Comparison of ENCODE assay signal across 15 mouse cellular contexts in the genomic region with DNA sequence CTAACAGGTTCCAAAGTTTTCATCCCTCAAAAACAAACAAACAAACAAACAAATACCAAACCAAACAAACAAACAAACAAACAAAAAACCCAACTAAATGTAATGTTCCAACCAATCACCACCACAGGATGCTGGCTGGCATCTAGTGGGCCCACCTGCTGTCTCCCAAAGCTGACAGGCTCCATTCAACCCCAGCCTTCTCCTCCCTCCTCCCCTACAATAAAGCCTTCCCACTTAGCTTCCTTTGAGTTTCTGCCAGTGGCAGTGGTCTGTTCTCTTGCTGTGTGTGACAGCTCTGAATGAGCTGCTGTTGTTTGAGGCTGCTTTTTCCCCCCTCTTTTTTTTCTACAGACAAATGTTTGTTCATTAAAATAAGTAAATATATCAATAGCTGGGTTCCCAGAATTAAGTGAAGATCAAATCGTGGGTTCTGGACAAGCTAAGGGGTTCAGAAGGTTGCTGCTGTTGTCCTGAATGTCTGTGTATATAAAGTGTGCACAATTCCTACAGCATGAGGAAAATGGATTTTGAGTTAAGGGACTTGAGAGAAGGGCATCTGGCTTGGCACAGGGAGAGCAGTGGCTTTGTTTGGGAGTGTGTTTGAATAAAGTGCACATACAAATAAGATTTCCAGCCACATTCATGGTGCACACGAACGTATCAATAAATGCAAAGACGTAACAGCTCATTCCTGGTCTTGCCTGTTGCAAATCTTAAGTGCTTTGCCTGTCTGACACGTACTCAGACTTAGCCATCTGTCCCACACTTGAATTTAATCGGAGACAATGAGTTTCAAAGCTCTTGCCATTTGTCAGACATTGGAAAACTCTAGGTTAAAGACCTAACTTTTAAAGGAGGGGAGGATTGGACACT. TPM values are rescaled to one million over a fixed set of nuclear protein-coding genes. Genes with fewer than 3 reads are reported as not detected.
DNase-seq lines count a peak whose midpoint lies in the region; ATAC-seq and TF ChIP-seq lines count a peak whose summit lies in the region.
"Had no signal": no experiment of that assay in that cellular context is flagged by ENCODE, and none has a peak within 500 bp of the region (broad histone marks: within the 10 kb centered on the region; RNA-seq: fewer than 3 reads in every experiment).

No protein-coding gene starts in this region.

- H3K4me3 ChIP-seq in lung, embryonic 14.5 days (ENCODE audit: low read depth, low read length) = no peak overlapping the region
- no peak overlapping the region for H3K4me3 ChIP-seq in forebrain, embryonic 14.5 days (ENCODE audit: low read depth, low read length)
- no peak overlapping the region for H3K4me3 ChIP-seq in hindbrain, postnatal 0 days (ENCODE audit: low read length)
- no peak overlapping the region for H3K4me3 ChIP-seq in neural tube, embryonic 13.5 days
- H3K4me3 ChIP-seq: limb, embryonic 15.5 days; lung, embryonic 15.5 days; megakaryocyte, embryonic 14.5 days; stomach, embryonic 15.5 days had no signal

- peak; percentile 29 for DNase-seq in lung, embryonic 14.5 days
- no peak for DNase-seq in lung, postnatal 10 days
- peak; percentile 92 for DNase-seq in forebrain, embryonic 14.5 days (ENCODE audit: low spot score)
- DNase-seq in hindbrain, postnatal 0 days (ENCODE audit: low spot score) = peak; percentile 70
- no peak for DNase-seq in spleen, postnatal 36 days (ENCODE audit: low spot score in 2 of 2)
- no peak for DNase-seq in right cerebral cortex, adult 18-20 months
- DNase-seq: cerebellum, adult 9-10 months; kidney, adult 8-10 months; thymus, postnatal 4 days had no signal

- TF ChIP-seq CTCF in lung, embryonic 14.5 days (IDR thresholded peaks at IDR 0.05; ENCODE audit: low read depth) = no peak
- TF ChIP-seq CTCF in hindbrain, postnatal 0 days (IDR thresholded peaks at IDR 0.05; ENCODE audit: low read depth) = no peak

- no peak for ATAC-seq in lung, embryonic 14.5 days (ENCODE audit: insufficient read depth)
- peak; percentile 75 for ATAC-seq in forebrain, embryonic 14.5 days
- ATAC-seq in hindbrain, postnatal 0 days = peak; percentile 59; the same call in 1 of the 2 replicates
- ATAC-seq in neural tube, embryonic 13.5 days (ENCODE audit: low read depth) = no peak
- ATAC-seq in erythroblast, adult 5-6 weeks (replicated peaks; ENCODE audit: low FRiP score, poor library complexity, severe bottlenecking) = no peak

- H3K27me3 ChIP-seq in lung, embryonic 14.5 days (ENCODE audit: insufficient read depth, low read length) = no peaks in the 10 kb centered on the region
- H3K27me3 ChIP-seq in forebrain, embryonic 14.5 days (replicated peaks; ENCODE audit: control insufficient read depth, insufficient read depth, low read length) = no peaks in the 10 kb centered on the region
- no peaks in the 10 kb centered on the region for H3K27me3 ChIP-seq in hindbrain, postnatal 0 days (ENCODE audit: insufficient read depth, low read length)
- H3K27me3 ChIP-seq in neural tube, embryonic 13.5 days = no peaks in the 10 kb centered on the region
- H3K27me3 ChIP-seq: limb, embryonic 15.5 days; lung, embryonic 15.5 days; stomach, embryonic 15.5 days had no signal

- 29% methylated on average over 6 of the region's 6 CpGs for WGBS in lung, embryonic 14.5 days
- WGBS in forebrain, embryonic 14.5 days = 3% methylated on average over 6 of the region's 6 CpGs
- WGBS in hindbrain, postnatal 0 days = 17% methylated on average over 6 of the region's 6 CpGs
- 17% methylated on average over 6 of the region's 6 CpGs for WGBS in neural tube, embryonic 13.5 days

- no peaks in the 10 kb centered on the region for H3K9me3 ChIP-seq in lung, embryonic 14.5 days (ENCODE audit: low read depth, low read length)
- no peaks in the 10 kb centered on the region for H3K9me3 ChIP-seq in forebrain, embryonic 14.5 days (replicated peaks; ENCODE audit: control insufficient read depth, low read length)
- H3K9me3 ChIP-seq in hindbrain, postnatal 0 days (ENCODE audit: low read length) = no peaks in the 10 kb centered on the region
- H3K9me3 ChIP-seq in neural tube, embryonic 13.5 days = no peaks in the 10 kb centered on the region
- H3K9me3 ChIP-seq: limb, embryonic 15.5 days; lung, embryonic 15.5 days; stomach, embryonic 15.5 days had no signal

- peaks cover 21% of the 10 kb centered on the region for H3K36me3 ChIP-seq in lung, embryonic 14.5 days (ENCODE audit: insufficient read depth)
- H3K36me3 ChIP-seq in forebrain, embryonic 14.5 days (ENCODE audit: control insufficient read depth, insufficient read depth, low read length) = peaks cover 19% of the 10 kb centered on the region
- H3K36me3 ChIP-seq in hindbrain, postnatal 0 days (ENCODE audit: insufficient read depth, low read length) = no peaks in the 10 kb centered on the region; the same call in 1 of the 2 replicates
- peaks cover 22% of the 10 kb centered on the region for H3K36me3 ChIP-seq in neural tube, embryonic 13.5 days
- H3K36me3 ChIP-seq: stomach, embryonic 15.5 days had no signal

- no peak overlapping the region for H3K27ac ChIP-seq in lung, embryonic 14.5 days (ENCODE audit: low read depth)
- H3K27ac ChIP-seq in forebrain, embryonic 14.5 days (ENCODE audit: low read depth, low read length) = peak overlapping the region; percentile 76
- H3K27ac ChIP-seq in hindbrain, postnatal 0 days = peak overlapping the region; percentile 43; the same call in 1 of the 2 replicates
- peak overlapping the region; percentile 1; the same call in 1 of the 2 replicates for H3K27ac ChIP-seq in neural tube, embryonic 13.5 days (replicated peaks)
- H3K27ac ChIP-seq: limb, embryonic 15.5 days; lung, embryonic 15.5 days; stomach, embryonic 15.5 days had no signal

- no peak overlapping the region for H3K9ac ChIP-seq in lung, embryonic 14.5 days
- no peak overlapping the region; the same call in 1 of the 2 replicates for H3K9ac ChIP-seq in forebrain, embryonic 14.5 days (ENCODE audit: low read length)
- H3K9ac ChIP-seq in hindbrain, postnatal 0 days (replicated peaks; ENCODE audit: low read length) = no peak overlapping the region
- no peak overlapping the region for H3K9ac ChIP-seq in neural tube, embryonic 13.5 days
- H3K9ac ChIP-seq: limb, embryonic 15.5 days; lung, embryonic 15.5 days; stomach, embryonic 15.5 days had no signal

- H3K4me1 ChIP-seq in lung, embryonic 14.5 days (ENCODE audit: insufficient read depth) = peaks cover 8% of the 10 kb centered on the region; the same call in 1 of the 2 replicates
- peaks cover 63% of the 10 kb centered on the region for H3K4me1 ChIP-seq in forebrain, embryonic 14.5 days (ENCODE audit: control insufficient read depth, insufficient read depth, low read length)
- H3K4me1 ChIP-seq in hindbrain, postnatal 0 days (ENCODE audit: insufficient read depth, low read length) = peaks cover 27% of the 10 kb centered on the region
- H3K4me1 ChIP-seq in neural tube, embryonic 13.5 days (replicated peaks) = peaks cover 74% of the 10 kb centered on the region
- H3K4me1 ChIP-seq: limb, embryonic 15.5 days had no signal

- H3K4me2 ChIP-seq in lung, embryonic 14.5 days = no peak overlapping the region
- H3K4me2 ChIP-seq in forebrain, embryonic 14.5 days (ENCODE audit: low read length) = peak overlapping the region; percentile 29
- H3K4me2 ChIP-seq in hindbrain, postnatal 0 days (ENCODE audit: low read depth, low read length) = no peak overlapping the region
- H3K4me2 ChIP-seq in neural tube, embryonic 13.5 days = no peak overlapping the region
- H3K4me2 ChIP-seq: limb, embryonic 15.5 days; lung, embryonic 15.5 days; stomach, embryonic 15.5 days had no signal

RNA-seq across cellular contexts. Expression of a gene that starts 15.3 kb away (rescaled TPM):
- 14.0 and 14.1 TPM in 2 replicates for polyA plus RNA-seq in lung, embryonic 14.5 days (2014; fragmentation: Nextera tagmentation; extraction: Ambion mirVana)
- 89.5 and 96.5 TPM in 2 replicates for polyA plus RNA-seq in forebrain, embryonic 14.5 days (2014; fragmentation: Nextera tagmentation; extraction: Ambion mirVana)
- 179 and 206 TPM in 2 replicates for total RNA-seq in hindbrain, postnatal 0 days (2014; rRNA removed)
- polyA plus RNA-seq in hindbrain, postnatal 0 days (2015; fragmentation: Nextera tagmentation; extraction: Ambion mirVana) = 29.3 and 33.3 TPM in 2 replicates
- 54.9 and 59.5 TPM in 2 replicates for polyA plus RNA-seq in neural tube, embryonic 13.5 days (2015; fragmentation: Nextera tagmentation; extraction: Ambion mirVana)
- total RNA-seq in erythroblast, adult 5-6 weeks (2015; ENCODE audit: low replicate concordance) = 0.21 TPM in 1 of 2 replicates, not detected in the other
- 0.17 and 0.56 TPM in 2 replicates for total RNA-seq in erythroblast, adult 5-6 weeks (2017; ENCODE audit: low replicate concordance)

RNA-seq across cellular contexts. Expression of a gene that starts 58.1 kb away (rescaled TPM):
- polyA plus RNA-seq in lung, embryonic 14.5 days (2014; fragmentation: Nextera tagmentation; extraction: Ambion mirVana) = 22.9 and 26.4 TPM in 2 replicates
- polyA plus RNA-seq in forebrain, embryonic 14.5 days (2014; fragmentation: Nextera tagmentation; extraction: Ambion mirVana) = 38.0 and 41.9 TPM in 2 replicates
- 66.4 and 75.8 TPM in 2 replicates for total RNA-seq in hindbrain, postnatal 0 days (2014; rRNA removed)
- polyA plus RNA-seq in hindbrain, postnatal 0 days (2015; fragmentation: Nextera tagmentation; extraction: Ambion mirVana) = 65.4 and 70.8 TPM in 2 replicates
- polyA plus RNA-seq in neural tube, embryonic 13.5 days (2015; fragmentation: Nextera tagmentation; extraction: Ambion mirVana) = 42.7 and 44.7 TPM in 2 replicates
- total RNA-seq in erythroblast, adult 5-6 weeks (2015; ENCODE audit: low replicate concordance) = 43.3 and 54.6 TPM in 2 replicates
- 18.8 and 34.1 TPM in 2 replicates for total RNA-seq in erythroblast, adult 5-6 weeks (2017; ENCODE audit: low replicate concordance)

Comparison
In these comparisons a context has a peak if more than half of its experiments do, and no peak if none do; other contexts are left out.
1. DNase-seq: peak in lung, embryonic 14.5 days (single experiment), forebrain, embryonic 14.5 days (single experiment) and hindbrain, postnatal 0 days (single experiment); none in lung, postnatal 10 days (single experiment), spleen, postnatal 36 days (0 of 2) and right cerebral cortex, adult 18-20 months (single experiment).
2. ATAC-seq: peak in forebrain, embryonic 14.5 days (single experiment) and hindbrain, postnatal 0 days (single experiment); none in lung, embryonic 14.5 days (single experiment), neural tube, embryonic 13.5 days (single experiment) and erythroblast, adult 5-6 weeks (single experiment).